Mouse (Mus musculus): ENCODE measurements around the gene Tmed1. TPM values are rescaled to one million over a fixed set of nuclear protein-coding genes. Genes with fewer than 3 reads are reported as not detected.
"Not testable (repeated sequence)": the region's sequence is repeated elsewhere in the genome, so short reads cannot be mapped to it uniquely, and the experiment has no call there.

Gene Tmed1
- polyA plus RNA-seq, 1 experiment from 2014 or later: 134 TPM

DNA sequence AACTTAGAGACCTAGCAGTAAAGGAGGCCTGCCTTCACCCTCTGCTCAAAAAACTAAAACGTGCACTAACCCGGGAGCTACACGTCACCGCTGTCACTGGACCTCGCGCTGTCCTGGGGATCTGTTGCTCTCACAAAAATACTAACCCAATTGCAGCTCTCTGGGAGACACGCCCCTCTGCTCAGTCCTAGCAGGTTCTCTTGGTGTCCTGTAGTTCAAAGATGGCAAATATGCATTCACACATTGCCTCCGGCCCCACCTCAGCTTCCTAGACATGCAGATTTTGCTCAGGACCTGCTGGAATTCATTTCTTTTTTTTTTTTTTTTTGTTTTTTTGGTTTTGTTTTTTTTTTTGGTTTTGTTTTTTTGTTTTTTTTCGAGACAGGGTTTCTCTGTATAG, 19.4 kb downstream of the Tmed1 start:
- 94% methylated on average over 9 of the region's 9 CpGs for WGBS
- H3K4me3 ChIP-seq: no peak overlapping the region
- peaks cover 18% of the 10 kb centered on the region for H3K4me1 ChIP-seq
- no peaks in the 10 kb centered on the region for H3K9me3 ChIP-seq
- no peak overlapping the region for H3K27ac ChIP-seq
- no peak for DNase-seq (ENCODE audit: low spot score)
- H3K36me3 ChIP-seq: peaks cover 87% of the 10 kb centered on the region
- H3K27me3 ChIP-seq (ENCODE audit: insufficient read depth, poor library complexity, severe bottlenecking): no peaks in the 10 kb centered on the region

DNA sequence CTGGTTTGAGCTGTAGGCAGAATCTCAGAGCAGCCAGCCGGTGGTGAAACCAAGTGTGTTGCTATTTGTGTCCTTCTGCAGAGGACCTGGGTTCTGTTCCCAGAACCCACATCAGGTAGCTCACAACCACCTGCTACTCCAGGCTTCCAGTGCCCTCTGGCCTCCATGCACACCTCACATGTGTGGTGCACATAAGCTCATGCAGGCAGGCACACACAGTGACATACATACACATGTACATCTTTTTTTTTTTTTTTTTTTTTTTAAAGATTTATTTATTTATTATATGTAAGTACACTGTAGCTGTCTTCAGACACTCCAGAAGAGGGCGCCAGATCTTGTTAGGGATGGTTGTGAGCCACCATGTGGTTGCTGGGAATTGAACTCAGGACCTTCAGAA, 21.8 kb downstream of the Tmed1 start:
- WGBS: 92% methylated on average over 1 of the region's 2 CpGs
- not testable (repeated sequence) for H3K4me3 ChIP-seq; H3K4me1 ChIP-seq; H3K9me3 ChIP-seq; H3K27ac ChIP-seq; H3K27me3 ChIP-seq (ENCODE audit: insufficient read depth, poor library complexity, severe bottlenecking); DNase-seq (ENCODE audit: low spot score)
- H3K36me3 ChIP-seq: peaks cover 88% of the 10 kb centered on the region

- 81% methylated on average over 4 of the region's 4 CpGs for WGBS
- Histone ChIP-seq H3K9me3 (no peaks in the 10 kb centered on the region), H3K27ac (no peak overlapping the region), H3K4me3 (no peak overlapping the region), H3K36me3 (peaks cover 85% of the 10 kb centered on the region), H3K27me3 (ENCODE audit: insufficient read depth, poor library complexity, severe bottlenecking) (no peaks in the 10 kb centered on the region), H3K4me1 (peaks cover 4% of the 10 kb centered on the region; the same call in 1 of the 2 replicates)
- no peak for DNase-seq (ENCODE audit: low spot score)
Measured at GRCm38 (mm10) chr9:21484065-21484464, 26.0 kb downstream of the Tmed1 start.

- Histone ChIP-seq H3K4me3 (no peak overlapping the region), H3K4me1 (peaks cover 4% of the 10 kb centered on the region; the same call in 1 of the 2 replicates), H3K27me3 (ENCODE audit: insufficient read depth, poor library complexity, severe bottlenecking) (no peaks in the 10 kb centered on the region), H3K36me3 (peaks cover 90% of the 10 kb centered on the region), H3K9me3 (no peaks in the 10 kb centered on the region), H3K27ac (no peak overlapping the region)
- no peak for DNase-seq (ENCODE audit: low spot score)
- 95% methylated on average over 6 of the region's 6 CpGs for WGBS
Measured at GRCm38 (mm10) chr9:21477707-21478106, 32.3 kb downstream of the Tmed1 start.

- no peaks in the 10 kb centered on the region for H3K27me3 ChIP-seq (ENCODE audit: insufficient read depth, poor library complexity, severe bottlenecking)
- no peaks in the 10 kb centered on the region for H3K4me1 ChIP-seq
- no peak for DNase-seq (ENCODE audit: low spot score)
- peaks cover 91% of the 10 kb centered on the region for H3K36me3 ChIP-seq
- no peak overlapping the region for H3K27ac ChIP-seq
- 90% methylated on average over 4 of the region's 4 CpGs for WGBS
- no peak overlapping the region for H3K4me3 ChIP-seq
- H3K9me3 ChIP-seq: no peaks in the 10 kb centered on the region
Measured at GRCm38 (mm10) chr9:21472913-21473312, 37.1 kb downstream of the Tmed1 start.

- no peak for DNase-seq (ENCODE audit: low spot score)
- Histone ChIP-seq H3K9me3 (no peaks in the 10 kb centered on the region), H3K4me3 (no peak overlapping the region), H3K4me1 (no peaks in the 10 kb centered on the region), H3K27ac (no peak overlapping the region), H3K36me3 (peaks cover 87% of the 10 kb centered on the region), H3K27me3 (ENCODE audit: insufficient read depth, poor library complexity, severe bottlenecking) (no peaks in the 10 kb centered on the region)
- 88% methylated on average over 20 of the region's 20 CpGs for WGBS
Measured at GRCm38 (mm10) chr9:21469032-21470024, 40.7 kb downstream of the Tmed1 start.

DNA sequence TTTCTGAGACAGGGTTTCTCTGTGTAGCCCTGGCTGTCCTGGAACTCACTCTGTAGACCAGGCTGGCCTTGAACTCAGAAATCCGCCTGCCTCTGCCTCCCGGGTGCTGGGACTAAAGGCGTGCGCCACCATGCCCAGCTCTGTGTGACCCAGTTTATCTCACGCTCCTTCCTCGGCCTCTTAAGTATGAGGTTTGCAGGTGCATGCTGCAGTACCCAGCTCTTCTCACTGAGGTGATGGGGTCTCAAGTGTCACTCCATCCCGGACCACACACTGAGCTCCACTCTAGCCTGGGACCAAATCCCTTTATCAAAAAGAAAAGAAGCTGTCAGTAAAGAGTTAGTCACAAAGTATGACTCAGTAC, 45.5 kb downstream of the Tmed1 start:
- not testable (repeated sequence) for H3K27me3 ChIP-seq (ENCODE audit: insufficient read depth, poor library complexity, severe bottlenecking); H3K9me3 ChIP-seq; H3K27ac ChIP-seq; H3K4me3 ChIP-seq; DNase-seq (ENCODE audit: low spot score)
- 92% methylated on average over 7 of the region's 7 CpGs for WGBS
- H3K36me3 ChIP-seq: peaks cover 52% of the 10 kb centered on the region
- peaks cover 28% of the 10 kb centered on the region for H3K4me1 ChIP-seq

DNA sequence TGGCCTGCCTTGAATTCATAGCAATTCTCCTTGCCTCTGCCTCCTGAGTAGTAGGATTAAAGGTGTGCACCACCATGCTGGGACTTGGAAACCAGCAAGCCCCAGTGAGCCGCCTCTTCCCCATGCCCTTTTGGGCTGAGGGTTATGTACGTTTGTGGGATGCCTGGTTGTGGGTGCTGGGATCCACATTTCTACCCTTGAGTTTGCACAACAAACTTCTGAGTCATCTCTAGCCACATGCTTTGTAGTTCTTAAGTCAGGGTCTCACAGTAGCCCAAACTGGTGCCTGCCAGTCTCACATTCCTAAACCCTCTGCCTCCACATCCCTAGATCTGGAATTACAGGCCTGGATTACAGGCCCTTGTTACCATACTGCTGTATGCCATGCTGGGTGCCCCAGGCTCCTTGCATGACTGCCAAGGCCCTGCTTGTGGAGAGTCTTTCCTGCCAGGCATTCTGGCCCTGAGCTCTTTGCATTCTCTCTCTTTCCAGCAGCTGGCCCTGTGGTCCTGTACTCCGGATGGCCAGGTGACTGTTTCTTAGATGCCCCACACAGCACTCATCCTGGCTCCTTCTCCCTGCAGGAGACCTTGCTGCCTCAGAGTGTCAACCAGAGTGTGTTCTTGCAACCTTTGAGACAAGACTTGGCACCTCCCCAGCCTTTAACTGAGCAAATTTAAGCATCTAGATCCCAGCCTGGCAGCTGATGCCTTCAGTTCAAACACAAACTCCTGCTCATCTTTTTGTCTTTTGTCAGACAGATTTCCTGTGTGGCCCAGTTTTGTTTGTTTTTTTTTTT, 46.1 kb downstream of the Tmed1 start:
- no peak for DNase-seq (ENCODE audit: low spot score)
- H3K27me3 ChIP-seq (ENCODE audit: insufficient read depth, poor library complexity, severe bottlenecking): no peaks in the 10 kb centered on the region
- peak overlapping the region; percentile 83 for H3K27ac ChIP-seq
- H3K4me3 ChIP-seq: no peak overlapping the region
- WGBS: 82% methylated on average over 3 of the region's 3 CpGs
- H3K36me3 ChIP-seq: peaks cover 49% of the 10 kb centered on the region
- no peaks in the 10 kb centered on the region for H3K9me3 ChIP-seq
- peaks cover 28% of the 10 kb centered on the region for H3K4me1 ChIP-seq

DNA sequence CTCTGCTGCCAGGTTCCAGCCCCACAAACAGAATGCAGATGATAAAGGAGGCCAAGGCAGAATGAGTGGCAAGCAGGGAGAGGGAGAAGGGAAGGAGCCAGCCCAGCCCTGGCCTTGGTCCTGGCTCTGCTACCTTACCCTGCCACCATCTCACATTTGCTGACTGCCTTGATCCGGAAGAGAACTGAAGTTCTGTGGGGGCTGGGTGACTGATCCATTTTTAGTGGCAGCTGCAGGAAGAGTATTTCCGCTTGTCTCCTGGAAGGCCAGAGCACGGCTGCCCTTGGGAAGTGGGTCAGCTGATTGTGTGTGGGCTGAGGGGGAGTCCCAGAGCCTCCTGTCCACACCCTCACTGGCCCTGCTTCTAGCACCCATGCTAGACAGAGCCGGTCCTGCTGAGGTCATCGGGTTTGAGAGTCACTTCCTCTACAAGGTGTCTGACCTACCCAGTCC, 46.9 kb downstream of the Tmed1 start:
- H3K4me1 ChIP-seq: peaks cover 28% of the 10 kb centered on the region
- DNase-seq (ENCODE audit: low spot score): peak; percentile 91
- WGBS: 23% methylated on average over 5 of the region's 5 CpGs
- H3K4me3 ChIP-seq: peak overlapping the region; percentile 26
- no peaks in the 10 kb centered on the region for H3K27me3 ChIP-seq (ENCODE audit: insufficient read depth, poor library complexity, severe bottlenecking)
- peak overlapping the region; percentile 83 for H3K27ac ChIP-seq
- peaks cover 49% of the 10 kb centered on the region for H3K36me3 ChIP-seq
- no peaks in the 10 kb centered on the region for H3K9me3 ChIP-seq

GRCm38 (mm10) chr9:21460400-21460940, 49.6 kb downstream of the Tmed1 start:
- Histone ChIP-seq H3K9me3 (no peaks in the 10 kb centered on the region), H3K27me3 (ENCODE audit: insufficient read depth, poor library complexity, severe bottlenecking) (no peaks in the 10 kb centered on the region), H3K4me1 (peaks cover 30% of the 10 kb centered on the region), H3K4me3 (no peak overlapping the region), H3K36me3 (peaks cover 28% of the 10 kb centered on the region), H3K27ac (no peak overlapping the region)
- WGBS: 93% methylated on average over 3 of the region's 3 CpGs
- DNase-seq (ENCODE audit: low spot score): no peak

DNA sequence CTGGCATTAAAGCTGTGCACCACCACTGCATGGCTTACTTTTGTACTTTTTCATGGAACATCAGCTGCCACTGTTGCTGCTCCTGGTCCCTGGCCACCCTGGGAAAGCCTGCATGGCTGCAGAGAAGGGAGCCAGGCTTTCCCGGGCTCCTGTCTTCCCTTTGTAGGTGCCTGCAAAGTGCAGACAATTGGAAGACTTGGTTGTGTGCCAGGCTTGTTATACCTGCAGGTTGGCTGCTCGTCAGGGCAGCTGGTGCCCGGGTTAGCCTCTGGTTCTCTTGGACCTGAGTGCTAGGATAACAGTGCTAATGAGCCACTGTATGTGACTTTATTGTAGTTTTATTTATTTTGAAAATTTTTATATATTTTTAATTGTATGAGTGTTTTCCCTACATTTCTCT, 51.2 kb downstream of the Tmed1 start:
- peaks cover 34% of the 10 kb centered on the region for H3K4me1 ChIP-seq
- WGBS: 91% methylated on average over 3 of the region's 3 CpGs
- H3K9me3 ChIP-seq: no peaks in the 10 kb centered on the region
- no peak overlapping the region for H3K27ac ChIP-seq
- no peak for DNase-seq (ENCODE audit: low spot score)
- H3K36me3 ChIP-seq: peaks cover 19% of the 10 kb centered on the region
- no peak overlapping the region for H3K4me3 ChIP-seq
- H3K27me3 ChIP-seq (ENCODE audit: insufficient read depth, poor library complexity, severe bottlenecking): no peaks in the 10 kb centered on the region

Data from heart, embryonic 10.5 days (tissue).